Mouse (Mus musculus): ENCODE data around the gene Lgals3. TPM values are rescaled to one million over a fixed set of nuclear protein-coding genes. Genes with fewer than 3 reads are reported as not detected.

The Lgals3 gene
- polyA plus RNA-seq, 1 experiment, result 1.1 TPM

DNA sequence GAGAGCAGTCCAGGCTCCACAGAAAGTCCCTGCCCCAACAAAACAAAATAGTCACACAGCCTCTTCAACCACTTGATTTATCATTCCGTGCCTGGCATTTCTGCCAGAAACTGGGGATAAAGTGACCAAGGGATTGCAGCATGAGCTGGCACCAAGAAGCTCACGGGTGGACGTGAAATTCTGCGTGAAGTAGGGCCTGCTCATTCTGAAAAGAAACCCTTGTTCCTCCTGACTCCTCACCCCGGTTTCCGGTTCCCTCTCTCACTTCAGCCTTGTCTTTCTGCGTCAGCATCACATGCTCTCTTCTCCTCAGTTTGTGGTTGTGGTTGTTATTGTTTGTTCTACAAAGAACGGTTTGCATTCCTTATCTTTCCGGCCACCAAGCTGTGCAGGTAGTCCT is 5.7 kb upstream of the Lgals3 start:
- H3K27ac ChIP-seq (ENCODE audit: insufficient read depth, low read length), result no peak overlapping the region
- H3K4me1 ChIP-seq (ENCODE audit: control insufficient read depth, insufficient read depth, low read length), result no peaks in the 10 kb centered on the region; the same call in 1 of the 2 replicates
- TF ChIP-seq CTCF (IDR thresholded peaks at IDR 0.05; ENCODE audit: extremely low read depth, insufficient read depth, low read length), result no peak
- no peak overlapping the region for H3K4me3 ChIP-seq (ENCODE audit: insufficient read depth, low read length)

DNA sequence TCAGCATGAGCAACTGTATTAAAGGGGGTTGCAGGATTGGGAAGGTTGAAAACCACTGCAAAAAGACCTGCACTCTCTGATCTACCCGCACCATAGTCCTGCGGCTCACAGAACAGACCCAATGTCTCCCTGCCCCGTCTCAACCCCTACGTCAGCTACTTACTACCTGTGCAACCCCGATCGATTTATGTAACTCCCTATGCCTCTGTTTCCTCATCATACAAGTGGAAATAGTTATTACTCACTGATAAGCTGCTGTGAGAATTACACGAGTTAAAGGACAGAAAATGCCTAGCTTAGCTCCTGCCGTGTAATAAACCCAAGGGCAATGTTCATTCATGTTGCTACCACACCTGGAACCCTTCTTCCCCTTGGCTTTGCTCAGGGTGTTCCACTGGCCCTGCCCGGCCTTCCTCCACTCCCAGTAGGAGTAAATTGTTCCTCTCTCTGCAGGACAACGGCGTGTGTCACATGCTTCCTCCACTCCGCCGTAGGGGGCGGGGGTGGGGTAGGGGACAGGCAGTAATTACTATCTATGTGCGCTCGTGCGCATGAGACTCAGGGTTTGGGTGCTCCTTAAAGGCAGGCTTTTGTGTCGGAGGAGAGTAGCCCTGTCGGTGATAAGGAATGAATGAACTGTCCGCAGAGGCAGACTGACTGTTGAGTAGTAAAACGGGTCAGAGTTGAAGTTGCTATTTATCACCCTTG is 2.7 kb upstream of the Lgals3 start:
- peaks cover 2% of the 10 kb centered on the region for H3K4me1 ChIP-seq (ENCODE audit: control insufficient read depth, insufficient read depth, low read length)
- H3K27ac ChIP-seq (ENCODE audit: insufficient read depth, low read length), result no peak overlapping the region
- TF ChIP-seq CTCF (IDR thresholded peaks at IDR 0.05; ENCODE audit: extremely low read depth, insufficient read depth, low read length) (no peak), POLR2A (IDR thresholded peaks at IDR 0.05; ENCODE audit: extremely low read depth, insufficient read depth, low read length) (no peak)
- no peak overlapping the region for H3K4me3 ChIP-seq (ENCODE audit: insufficient read depth, low read length)

DNA sequence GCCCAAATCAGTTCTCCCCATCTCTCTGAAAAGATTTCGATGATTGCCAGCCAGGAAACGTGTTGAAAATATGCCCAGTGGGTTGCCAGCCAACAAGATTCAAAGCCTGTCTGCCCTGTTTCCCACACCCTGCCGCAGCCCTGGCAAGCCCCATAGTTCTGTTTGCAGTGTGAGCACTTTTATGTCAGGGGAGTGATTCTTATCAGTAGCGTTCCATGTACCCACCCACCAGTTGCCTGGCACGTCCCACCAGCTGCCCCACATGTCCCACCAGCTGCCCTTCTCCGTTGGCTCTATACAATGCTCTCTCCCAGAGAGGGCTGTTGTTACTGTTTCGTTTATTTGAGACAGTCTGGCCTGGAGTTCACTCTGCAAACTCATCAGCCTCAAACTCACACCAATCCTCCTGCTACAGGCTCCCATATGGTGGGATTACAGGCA is 650 bp upstream of the Lgals3 start:
- no peak overlapping the region for H3K4me3 ChIP-seq (ENCODE audit: insufficient read depth, low read length)
- TF ChIP-seq CTCF (IDR thresholded peaks at IDR 0.05; ENCODE audit: extremely low read depth, insufficient read depth, low read length) (no peak), POLR2A (IDR thresholded peaks at IDR 0.05; ENCODE audit: extremely low read depth, insufficient read depth, low read length) (no peak)
- no peak overlapping the region for H3K27ac ChIP-seq (ENCODE audit: insufficient read depth, low read length)
- H3K4me1 ChIP-seq (ENCODE audit: control insufficient read depth, insufficient read depth, low read length), result peaks cover 2% of the 10 kb centered on the region

DNA sequence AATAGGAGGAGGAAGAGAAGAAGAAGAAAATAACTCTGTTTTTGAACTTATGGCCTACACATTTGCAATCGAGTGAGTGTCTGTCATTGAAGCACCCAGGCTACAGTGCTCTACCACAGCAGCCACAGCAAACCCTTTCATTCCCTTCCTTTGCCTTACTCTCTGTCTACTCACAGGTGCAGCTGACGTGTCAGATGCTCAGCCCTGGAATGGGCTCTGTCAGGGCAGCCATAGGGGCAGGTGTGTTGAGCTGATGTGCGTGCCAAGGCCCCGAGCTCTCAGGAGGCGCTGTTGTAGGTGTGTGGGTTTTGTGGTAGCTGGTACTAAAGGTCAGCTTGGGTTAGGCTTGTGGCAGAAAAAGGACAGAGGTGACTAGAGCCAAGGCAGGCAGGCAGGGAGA is 2.2 kb downstream of the Lgals3 start:
- TF ChIP-seq POLR2A (IDR thresholded peaks at IDR 0.05; ENCODE audit: extremely low read depth, insufficient read depth, low read length) (no peak), CTCF (IDR thresholded peaks at IDR 0.05; ENCODE audit: extremely low read depth, insufficient read depth, low read length) (no peak)
- H3K4me3 ChIP-seq (ENCODE audit: insufficient read depth, low read length), result no peak overlapping the region
- peaks cover 2% of the 10 kb centered on the region for H3K4me1 ChIP-seq (ENCODE audit: control insufficient read depth, insufficient read depth, low read length)
- no peak overlapping the region for H3K27ac ChIP-seq (ENCODE audit: insufficient read depth, low read length)

DNA sequence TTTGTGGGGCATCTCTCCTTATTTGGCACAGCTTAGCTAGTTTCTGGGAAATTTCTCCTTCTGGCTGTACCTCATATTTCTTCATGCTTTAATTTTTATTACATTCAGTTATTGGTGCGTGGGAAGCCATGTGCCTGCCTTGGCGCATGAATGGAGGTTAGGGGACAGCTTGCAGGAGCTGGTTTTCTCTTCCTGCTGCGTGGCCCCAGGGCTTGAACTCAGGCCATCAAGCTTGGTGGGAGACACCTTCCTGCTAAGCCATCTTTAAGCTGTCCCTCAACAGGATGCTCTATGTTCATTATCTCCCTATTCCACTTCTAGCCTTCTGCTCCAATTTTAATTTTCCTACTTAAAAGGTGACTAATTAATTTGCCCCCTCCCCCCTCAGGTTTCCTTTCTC is 3.2 kb downstream of the Lgals3 start:
- TF ChIP-seq CTCF (IDR thresholded peaks at IDR 0.05; ENCODE audit: extremely low read depth, insufficient read depth, low read length) (no peak), POLR2A (IDR thresholded peaks at IDR 0.05; ENCODE audit: extremely low read depth, insufficient read depth, low read length) (no peak)
- H3K4me3 ChIP-seq (ENCODE audit: insufficient read depth, low read length), result no peak overlapping the region
- H3K4me1 ChIP-seq (ENCODE audit: control insufficient read depth, insufficient read depth, low read length), result peaks cover 2% of the 10 kb centered on the region
- H3K27ac ChIP-seq (ENCODE audit: insufficient read depth, low read length), result no peak overlapping the region

DNA sequence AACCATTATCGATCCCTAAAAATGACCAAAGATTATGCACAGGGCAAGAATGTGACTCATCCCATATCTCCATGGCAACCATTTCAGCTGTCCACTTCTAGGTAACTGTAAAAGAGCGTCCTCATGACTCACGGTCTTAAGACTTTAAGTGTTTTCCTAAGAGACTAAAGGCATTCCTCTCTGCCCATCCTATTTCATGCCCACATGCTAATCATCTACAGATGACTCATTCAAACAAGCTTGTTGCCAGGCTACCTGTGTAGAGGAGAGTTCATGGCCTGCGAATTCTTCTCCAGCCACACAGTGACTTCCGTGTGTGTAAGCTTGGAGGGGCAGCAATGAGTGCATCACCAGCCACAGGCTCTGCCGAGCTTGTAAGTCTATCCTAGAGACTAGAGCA is 4.1 kb downstream of the Lgals3 start:
- Histone ChIP-seq H3K4me1 (ENCODE audit: control insufficient read depth, insufficient read depth, low read length) (peaks cover 2% of the 10 kb centered on the region; the same call in 1 of the 2 replicates), H3K4me3 (ENCODE audit: insufficient read depth, low read length) (no peak overlapping the region), H3K27ac (ENCODE audit: insufficient read depth, low read length) (no peak overlapping the region)
- no peak for TF ChIP-seq CTCF (IDR thresholded peaks at IDR 0.05; ENCODE audit: extremely low read depth, insufficient read depth, low read length)
- no peak for TF ChIP-seq POLR2A (IDR thresholded peaks at IDR 0.05; ENCODE audit: extremely low read depth, insufficient read depth, low read length)

DNA sequence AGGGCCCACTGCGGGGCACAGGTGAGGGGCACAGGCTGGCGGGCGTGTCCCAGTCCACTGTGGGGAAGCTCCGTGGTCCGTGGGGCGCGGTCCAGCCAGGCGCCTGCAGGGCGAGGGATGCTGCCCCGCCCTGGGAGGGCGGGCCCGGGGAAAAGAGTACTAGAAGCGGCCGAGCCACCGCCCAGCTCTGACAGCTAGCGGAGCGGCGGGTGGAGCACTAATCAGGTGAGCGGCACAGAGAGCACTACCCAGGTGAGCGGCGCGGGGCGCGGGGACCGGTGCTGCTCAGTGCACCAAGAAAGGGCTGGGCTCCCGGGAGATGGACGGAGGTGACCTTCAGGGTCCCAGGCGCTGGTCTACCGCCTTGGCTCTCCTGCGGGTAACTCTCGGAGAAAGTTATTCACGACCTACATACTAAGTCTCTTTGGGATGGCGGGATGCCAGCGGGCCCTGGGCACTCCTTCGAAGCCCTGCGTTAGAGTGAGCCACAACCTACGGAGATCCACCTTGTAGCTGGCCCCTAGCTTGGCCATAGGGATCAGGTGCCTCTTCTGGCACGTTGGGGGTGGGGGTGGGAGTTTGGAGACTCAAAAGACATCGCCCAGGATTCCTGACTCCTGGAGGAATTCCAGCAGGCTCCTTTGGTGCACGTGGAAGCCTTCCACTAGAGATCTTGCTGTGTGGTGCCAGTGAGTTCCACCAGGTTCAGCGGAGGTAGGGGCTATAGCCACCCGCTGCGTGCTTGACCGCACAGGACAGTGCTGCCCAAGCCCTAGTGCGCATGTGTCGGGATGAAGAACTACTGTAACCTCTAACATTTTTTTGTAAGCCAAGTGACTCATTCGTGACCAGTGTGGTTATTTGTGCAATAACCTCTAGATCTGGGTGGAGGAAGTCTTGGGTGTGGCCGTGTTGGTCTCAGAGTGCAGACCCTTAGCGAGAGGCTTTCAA is 6.5 kb downstream of the Lgals3 start:
- no peak overlapping the region for H3K4me3 ChIP-seq (ENCODE audit: insufficient read depth, low read length)
- peaks cover 3% of the 10 kb centered on the region; the same call in 1 of the 2 replicates for H3K4me1 ChIP-seq (ENCODE audit: control insufficient read depth, insufficient read depth, low read length)
- no peak for TF ChIP-seq POLR2A (IDR thresholded peaks at IDR 0.05; ENCODE audit: extremely low read depth, insufficient read depth, low read length)
- no peak for TF ChIP-seq CTCF (IDR thresholded peaks at IDR 0.05; ENCODE audit: extremely low read depth, insufficient read depth, low read length)
- H3K27ac ChIP-seq (ENCODE audit: insufficient read depth, low read length), result no peak overlapping the region

DNA sequence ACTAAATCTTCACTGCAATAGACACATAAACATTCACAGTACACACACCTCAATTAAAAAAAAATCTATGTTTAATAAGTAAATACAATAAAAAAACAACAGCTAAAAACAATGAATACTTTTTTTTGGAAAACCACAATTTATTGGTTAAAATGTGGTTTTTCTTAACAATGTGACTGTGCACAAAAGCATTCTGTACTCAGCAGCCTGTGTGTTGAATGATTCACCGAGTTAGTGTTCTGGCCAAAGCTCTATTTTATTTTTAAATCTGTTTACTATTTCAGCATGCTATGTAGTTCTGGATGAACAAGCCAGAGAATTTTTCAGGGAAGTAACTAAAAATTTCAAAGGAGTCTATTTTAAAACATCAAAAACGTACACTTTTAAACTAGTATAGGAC is 9.0 kb downstream of the Lgals3 start:
- TF ChIP-seq CTCF (IDR thresholded peaks at IDR 0.05; ENCODE audit: extremely low read depth, insufficient read depth, low read length) (no peak), POLR2A (IDR thresholded peaks at IDR 0.05; ENCODE audit: extremely low read depth, insufficient read depth, low read length) (no peak)
- H3K4me3 ChIP-seq (ENCODE audit: insufficient read depth, low read length), result no peak overlapping the region
- peaks cover 3% of the 10 kb centered on the region; the same call in 1 of the 2 replicates for H3K4me1 ChIP-seq (ENCODE audit: control insufficient read depth, insufficient read depth, low read length)
- no peak overlapping the region for H3K27ac ChIP-seq (ENCODE audit: insufficient read depth, low read length)

DNA sequence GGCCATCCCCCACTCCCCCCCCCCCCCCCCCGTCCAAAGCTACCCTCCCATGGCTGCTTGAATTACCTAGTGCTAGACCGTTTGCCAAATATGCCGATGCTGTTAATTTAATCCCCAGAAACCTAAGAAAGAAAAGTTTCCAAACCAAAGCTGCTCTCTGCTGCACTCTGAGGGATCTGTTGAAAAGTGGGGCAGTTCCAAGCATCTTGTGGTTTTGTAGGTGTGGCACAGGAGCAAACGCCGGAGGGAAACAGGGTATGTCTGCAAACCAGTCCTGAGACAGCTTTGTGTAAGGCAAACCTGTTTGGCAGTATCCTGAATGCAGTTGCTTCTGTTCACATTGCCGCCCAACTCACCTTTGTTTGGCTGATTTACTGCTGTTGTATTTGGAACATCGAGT is 10.8 kb downstream of the Lgals3 start:
- peaks cover 3% of the 10 kb centered on the region; the same call in 1 of the 2 replicates for H3K4me1 ChIP-seq (ENCODE audit: control insufficient read depth, insufficient read depth, low read length)
- H3K4me3 ChIP-seq (ENCODE audit: insufficient read depth, low read length), result no peak overlapping the region
- no peak overlapping the region for H3K27ac ChIP-seq (ENCODE audit: insufficient read depth, low read length)
- TF ChIP-seq POLR2A (IDR thresholded peaks at IDR 0.05; ENCODE audit: extremely low read depth, insufficient read depth, low read length) (no peak), CTCF (IDR thresholded peaks at IDR 0.05; ENCODE audit: extremely low read depth, insufficient read depth, low read length) (no peak)

All from cortical plate, adult 2 months (tissue).